Mouse (Mus musculus): ENCODE measurements around the gene Foxp1.

DNA sequence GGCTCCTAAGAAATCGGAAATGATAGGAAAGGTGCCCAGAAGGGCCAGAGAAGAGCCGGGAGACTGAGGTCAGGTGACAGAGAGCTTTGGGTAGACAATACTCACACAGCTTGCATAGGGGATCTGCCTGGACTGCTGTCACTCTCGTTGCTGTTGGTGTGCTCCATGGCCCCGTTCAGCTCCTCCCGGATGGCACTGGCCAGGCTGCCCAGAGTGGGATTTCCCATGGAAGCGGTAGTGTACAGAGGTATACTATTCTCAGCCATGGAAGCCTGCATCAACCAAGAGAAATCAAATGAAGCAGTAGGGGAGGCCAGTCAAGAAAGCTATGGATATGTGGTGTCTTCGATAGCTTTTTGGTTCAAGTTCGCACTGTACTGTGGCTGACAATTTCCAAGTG is 587.4 kb downstream of the Foxp1 start:
- TF ChIP-seq CTCF (IDR thresholded peaks at IDR 0.05) (no peak), EP300 (IDR thresholded peaks at IDR 0.05) (no peak)
